Mouse (Mus musculus): Measurements from ENCODE around the gene Ascc1.

DNA sequence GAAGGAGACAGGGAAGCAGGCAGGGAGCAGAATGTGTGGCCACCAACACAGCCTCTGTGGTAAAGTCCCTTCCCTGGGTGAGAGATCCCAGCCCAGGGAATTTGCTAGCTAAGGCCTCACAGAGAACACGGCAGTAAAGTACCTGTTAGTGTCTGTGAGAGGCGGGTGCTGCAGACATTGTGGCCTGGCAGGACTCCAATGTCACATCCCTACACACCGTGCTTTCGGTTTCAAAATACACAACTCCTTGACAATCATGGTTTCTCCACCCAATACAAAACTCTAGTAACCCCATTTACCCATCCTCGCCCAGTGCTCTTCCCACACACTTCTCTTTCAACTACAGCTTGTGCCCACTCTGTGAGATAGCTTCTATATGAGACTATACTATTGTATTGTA, 136.1 kb downstream of the Ascc1 start:
- TF ChIP-seq POLR2A (IDR thresholded peaks at IDR 0.05; ENCODE audit: borderline replicate concordance, low read depth, low read length) (no peak), CTCF (IDR thresholded peaks at IDR 0.05; ENCODE audit: low read depth, low read length) (no peak)

All from bone marrow macrophage, adult 2 months (primary cell).